Mouse (Mus musculus) spleen, adult 12 weeks (tissue): ENCODE measurements around the gene 4921536K21Rik.
A peak's percentile ranks its signal among the peaks of the same experiment; 100 is the strongest.

Experiments used
- DNase-seq: peaks from one replicate; pipeline ENCODE4 v3.0.0; 2022; ENCODE audit warnings: low spot score

The 4921536K21Rik gene

GRCm38 (mm10) chr11:3910513-3911310 lies 15.8 kb upstream of the 4921536K21Rik start:
- DNase-seq, result no peak

- DNase-seq, result no peak
Measured at GRCm38 (mm10) chr11:3909236-3909635, 14.3 kb upstream of the 4921536K21Rik start.

- no peak for DNase-seq
Measured at GRCm38 (mm10) chr11:3905446-3905845, 10.5 kb upstream of the 4921536K21Rik start.

- DNase-seq, result no peak
Measured at GRCm38 (mm10) chr11:3904673-3905072, 9.8 kb upstream of the 4921536K21Rik start.

- no peak for DNase-seq
Measured at GRCm38 (mm10) chr11:3903046-3903445, 8.1 kb upstream of the 4921536K21Rik start.

- no peak for DNase-seq
Measured at GRCm38 (mm10) chr11:3902516-3902915, 7.6 kb upstream of the 4921536K21Rik start.

- no peak for DNase-seq
Measured at GRCm38 (mm10) chr11:3900296-3900695, 5.4 kb upstream of the 4921536K21Rik start.

GRCm38 (mm10) chr11:3895933-3896332 lies 1.0 kb upstream of the 4921536K21Rik start:
- DNase-seq, result no peak

GRCm38 (mm10) chr11:3895458-3895857 lies 560 bp upstream of the 4921536K21Rik start:
- no peak for DNase-seq

- DNase-seq, result no peak
Measured at GRCm38 (mm10) chr11:3893970-3894369, 928 bp downstream of the 4921536K21Rik start.

GRCm38 (mm10) chr11:3887331-3887730 lies 7.6 kb downstream of the 4921536K21Rik start:
- no peak for DNase-seq

GRCm38 (mm10) chr11:3883711-3884110 lies 11.2 kb downstream of the 4921536K21Rik start:
- DNase-seq, result no peak

GRCm38 (mm10) chr11:3879836-3880235 lies 15.1 kb downstream of the 4921536K21Rik start:
- DNase-seq, result peak; percentile 30

- DNase-seq, result no peak
Measured at GRCm38 (mm10) chr11:3878660-3879059, 16.2 kb downstream of the 4921536K21Rik start.

GRCm38 (mm10) chr11:3876419-3876818 lies 18.5 kb downstream of the 4921536K21Rik start:
- no peak for DNase-seq

GRCm38 (mm10) chr11:3864343-3864742 lies 30.6 kb downstream of the 4921536K21Rik start:
- DNase-seq, result no peak

GRCm38 (mm10) chr11:3863454-3864112 lies 31.3 kb downstream of the 4921536K21Rik start, which contains the start of gene Osbp2:
Osbp2 (minus strand) TSS chr11:3863903.
- DNase-seq, result peak; percentile 20

- no peak for DNase-seq
Measured at GRCm38 (mm10) chr11:3862661-3863453, 32.0 kb downstream of the 4921536K21Rik start.

- DNase-seq, result no peak
Measured at GRCm38 (mm10) chr11:3860361-3860760, 34.5 kb downstream of the 4921536K21Rik start.

- DNase-seq, result no peak
Measured at GRCm38 (mm10) chr11:3859778-3860177, 35.1 kb downstream of the 4921536K21Rik start.

- no peak for DNase-seq
Measured at GRCm38 (mm10) chr11:3857902-3858301, 37.0 kb downstream of the 4921536K21Rik start.

GRCm38 (mm10) chr11:3855846-3856245 lies 39.1 kb downstream of the 4921536K21Rik start:
- DNase-seq, result no peak
